Mouse (Mus musculus) heart, embryonic 16.5 days (tissue): ENCODE measurements around the gene Sbsn. TPM values are rescaled to one million over a fixed set of nuclear protein-coding genes. Genes with fewer than 3 reads are reported as not detected.

Experiments
- polyA plus RNA-seq: library from polyadenylated mRNA; unstranded; fragments of >200 nt; fragmentation: Nextera tagmentation; extraction: Ambion mirVana; gene quantifications from 2 replicates; pipeline ENCODE4 v1.2.1, GENCODE M21; 2015

The Sbsn gene
- polyA plus RNA-seq, 1 experiment from 2014 or later, result 1.8 TPM

Other genes with a start within 250 kb of the Sbsn start
- gene Arhgap33, start 216.4 kb upstream of the Sbsn start, polyA plus RNA-seq, result 7.3 and 8.2 TPM in 2 replicates
- gene Hspb6, start 199.3 kb upstream of the Sbsn start, polyA plus RNA-seq, result 204 and 205 TPM in 2 replicates
- gene Proser3, start 199.2 kb upstream of the Sbsn start, polyA plus RNA-seq, result 6.6 and 8.4 TPM in 2 replicates
- gene Lin37, start 191.6 kb upstream of the Sbsn start, polyA plus RNA-seq, result 33.6 and 40.1 TPM in 2 replicates
- 102 and 104 TPM in 2 replicates for gene U2af1l4, start 188.2 kb upstream of the Sbsn start, polyA plus RNA-seq
- 11.4 and 12.0 TPM in 2 replicates for gene Gm49396, start 188.1 kb upstream of the Sbsn start, polyA plus RNA-seq
- 111 and 123 TPM in 2 replicates for gene Psenen, start 187.8 kb upstream of the Sbsn start, polyA plus RNA-seq
- 3.9 and 5.3 TPM in 2 replicates for gene Igflr1, start 186.0 kb upstream of the Sbsn start, polyA plus RNA-seq
- 4.2 TPM in 2 replicates for gene Kmt2b, start 162.7 kb upstream of the Sbsn start, polyA plus RNA-seq
- 0.24 and 0.51 TPM in 2 replicates for gene Zbtb32, start 152.6 kb upstream of the Sbsn start, polyA plus RNA-seq
- 0.47 and 0.49 TPM in 2 replicates for gene Upk1a, start 138.6 kb upstream of the Sbsn start, polyA plus RNA-seq
- gene Cox6b1, start 125.3 kb upstream of the Sbsn start, polyA plus RNA-seq, result 1,996 and 2,229 TPM in 2 replicates
- not detected in 2 replicates for gene Etv2, start 115.6 kb upstream of the Sbsn start, polyA plus RNA-seq
- 84.5 and 85.8 TPM in 2 replicates for gene Rbm42, start 101.2 kb upstream of the Sbsn start, polyA plus RNA-seq
- gene Haus5, start 86.5 kb upstream of the Sbsn start, polyA plus RNA-seq, result 32.2 and 32.6 TPM in 2 replicates
- gene Pmis2, start 79.9 kb upstream of the Sbsn start, polyA plus RNA-seq, result not detected in 2 replicates
- 1.0 and 1.8 TPM in 2 replicates for gene 2200002J24Rik, start 52.5 kb upstream of the Sbsn start, polyA plus RNA-seq
- 0.37 and 0.39 TPM in 2 replicates for gene Atp4a, start 39.3 kb upstream of the Sbsn start, polyA plus RNA-seq
- 197 and 203 TPM in 2 replicates for gene Tmem147, start 21.9 kb upstream of the Sbsn start, polyA plus RNA-seq
- gene Gapdhs, start 7.8 kb upstream of the Sbsn start, polyA plus RNA-seq, result 0.21 and 0.47 TPM in 2 replicates
- gene Dmkn, start 12.3 kb downstream of the Sbsn start, polyA plus RNA-seq, result 5.2 and 5.9 TPM in 2 replicates
- 2.0 and 2.7 TPM in 2 replicates for gene Krtdap, start 36.4 kb downstream of the Sbsn start, polyA plus RNA-seq
- 0.26 and 0.45 TPM in 2 replicates for gene Ffar2, start 72.3 kb downstream of the Sbsn start, polyA plus RNA-seq
- gene Ffar3, start 104.7 kb downstream of the Sbsn start, polyA plus RNA-seq, result 0.10 TPM in 1 of 2 replicates, not detected in the other
- gene Ffar1, start 110.1 kb downstream of the Sbsn start, polyA plus RNA-seq, result 0.04 TPM in 1 of 2 replicates, not detected in the other
- 0.14 and 0.24 TPM in 2 replicates for gene Cd22, start 128.9 kb downstream of the Sbsn start, polyA plus RNA-seq
- gene Mag, start 163.4 kb downstream of the Sbsn start, polyA plus RNA-seq, result 0.24 TPM in 1 of 2 replicates, not detected in the other
- gene Hamp2, start 173.2 kb downstream of the Sbsn start, polyA plus RNA-seq, result not detected in 2 replicates
- not detected in 2 replicates for gene Hamp, start 192.6 kb downstream of the Sbsn start, polyA plus RNA-seq
- gene Usf2, start 205.3 kb downstream of the Sbsn start, polyA plus RNA-seq, result 15.5 and 16.6 TPM in 2 replicates
- 10.8 and 14.5 TPM in 2 replicates for gene Lsr, start 222.0 kb downstream of the Sbsn start, polyA plus RNA-seq
- gene Fam187b, start 222.3 kb downstream of the Sbsn start, polyA plus RNA-seq, result 0.70 and 0.90 TPM in 2 replicates